Mouse (Mus musculus) embryo, embryonic 10.5 days (tissue): ENCODE results near the gene Bbs9.

ENCODE experiments used
- DNase-seq: peaks from one replicate; pipeline ENCODE4 v3.0.0-alpha.2; 2015; ENCODE audit warnings: low spot score

Bbs9 gene

DNA sequence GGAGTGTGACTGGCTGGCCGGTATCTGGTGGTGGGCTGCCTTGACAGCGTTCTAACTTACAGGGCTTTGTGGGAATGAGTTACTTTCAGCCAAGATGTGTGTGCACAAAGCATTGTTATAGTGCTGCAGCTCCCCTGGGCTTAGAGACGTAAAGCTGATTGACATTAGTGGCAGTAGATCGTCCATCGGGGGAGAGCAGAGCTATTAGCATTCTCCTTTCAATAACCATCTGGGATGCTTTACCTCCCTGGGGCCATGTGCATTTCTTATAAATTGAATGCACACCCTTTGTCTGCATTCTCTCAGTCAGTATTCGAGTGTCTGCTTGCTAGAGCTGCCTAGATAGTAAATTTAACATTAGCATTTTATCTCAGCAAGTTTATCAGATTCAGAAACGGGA is 214.7 kb downstream of the Bbs9 start:
- peak; percentile 36 for DNase-seq

DNA sequence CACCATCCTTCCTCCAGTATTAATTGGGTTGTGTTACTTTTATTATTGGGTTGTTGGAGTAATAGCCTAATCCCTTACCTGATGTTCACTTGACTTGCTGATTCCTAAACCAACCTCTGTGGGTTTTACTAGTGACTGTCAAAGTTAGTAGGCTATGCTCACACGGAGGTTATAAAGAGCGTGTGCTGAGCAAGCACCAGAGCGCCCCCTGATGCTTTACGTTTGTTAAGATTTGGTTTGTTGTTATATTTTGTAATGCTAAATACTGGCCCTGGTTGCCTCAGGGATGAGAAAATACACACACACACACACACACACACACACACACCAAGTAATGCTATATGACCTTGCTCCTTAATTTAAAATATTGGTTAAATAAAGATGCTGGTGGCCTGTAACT is 219.9 kb downstream of the Bbs9 start:
- DNase-seq = no peak

DNA sequence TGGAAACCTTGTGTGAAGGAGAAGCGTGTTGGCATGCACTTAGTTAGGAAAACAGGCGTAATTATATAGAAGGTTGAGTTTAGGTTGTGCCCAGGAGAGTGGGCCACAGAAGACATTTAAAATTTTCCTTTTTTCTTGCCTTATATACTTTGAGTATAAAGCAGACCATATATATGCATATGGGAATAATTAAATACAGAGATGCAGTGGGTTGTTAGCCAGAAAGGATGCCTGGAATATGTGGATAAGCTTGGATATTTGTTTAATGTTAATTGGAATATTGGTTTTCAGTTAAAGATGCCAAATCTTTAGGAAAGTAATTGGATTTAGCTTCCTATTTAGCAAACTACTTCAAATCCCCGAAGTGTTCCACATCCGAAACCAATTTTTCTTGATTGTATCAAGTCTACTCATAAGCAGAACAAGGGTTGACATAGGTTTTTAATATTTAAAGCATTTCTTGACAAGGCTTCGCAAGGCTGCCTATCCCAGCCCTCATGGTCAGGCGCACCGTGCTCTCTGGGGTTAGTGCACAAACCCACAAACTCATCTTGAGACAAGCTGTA is 221.4 kb downstream of the Bbs9 start:
- no peak for DNase-seq

DNA sequence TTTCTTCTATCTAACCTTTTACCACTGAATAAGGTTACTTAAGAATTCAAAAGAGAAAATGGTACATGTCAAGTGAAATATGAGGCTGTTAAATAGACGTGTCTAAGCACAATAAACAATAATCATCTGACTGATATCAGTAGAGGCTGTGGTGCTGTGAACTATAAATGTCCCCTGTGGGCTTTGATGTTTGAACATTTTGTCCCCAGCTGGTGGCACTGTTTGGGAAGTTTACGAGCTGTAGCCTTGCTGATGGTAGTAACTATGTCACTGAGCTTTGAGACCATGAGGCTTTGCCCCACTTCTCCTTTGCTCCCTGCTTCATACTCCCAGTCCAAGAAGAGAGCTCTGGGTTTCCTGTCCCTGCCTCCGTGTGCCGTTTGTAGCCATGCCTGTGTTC is 222.3 kb downstream of the Bbs9 start:
- DNase-seq = no peak

DNA sequence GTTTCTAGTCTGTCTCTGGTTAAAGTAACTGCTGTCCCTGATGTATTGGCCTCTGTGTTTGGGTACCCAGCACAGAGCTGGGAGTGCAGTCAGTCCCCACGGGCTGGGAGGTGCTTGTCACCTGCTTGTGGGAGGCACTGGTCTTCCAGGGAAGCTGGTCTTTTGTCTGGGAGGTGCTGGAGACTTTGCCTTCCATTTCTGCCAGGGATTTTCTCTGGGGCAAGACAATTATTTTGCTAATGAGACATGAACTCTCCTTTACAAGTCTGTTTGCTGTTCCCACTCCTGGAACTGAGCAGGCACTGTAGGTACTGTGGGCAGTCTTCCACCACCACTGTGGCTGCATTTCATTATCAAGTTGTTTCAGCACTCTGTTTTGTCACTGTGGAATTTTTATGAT is 223.0 kb downstream of the Bbs9 start:
- DNase-seq = no peak

DNA sequence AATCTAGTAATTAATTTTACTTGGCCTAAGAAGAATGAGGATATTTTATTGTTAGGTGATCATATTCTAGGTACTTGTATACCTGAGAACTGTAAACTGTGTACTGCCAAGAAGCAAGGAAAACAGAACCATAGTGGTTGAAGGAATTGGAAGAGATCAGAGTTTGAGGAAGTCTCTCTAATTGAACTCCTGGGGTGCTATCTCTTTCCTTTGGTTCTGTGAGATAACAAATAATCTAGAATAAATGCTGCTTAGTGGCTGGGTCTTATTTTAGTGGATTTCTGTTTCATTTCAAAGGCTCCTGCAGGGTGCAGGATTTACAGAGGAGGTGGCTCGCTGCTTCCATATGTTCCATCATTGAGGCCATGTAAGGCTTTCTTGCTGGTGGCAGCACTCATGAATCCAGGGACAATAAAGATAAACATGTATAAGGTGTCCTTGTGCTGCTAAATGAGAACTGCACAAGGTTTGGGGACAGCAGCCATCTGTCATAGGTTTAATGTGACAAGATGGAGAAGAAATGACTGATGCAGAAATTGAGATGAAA is 226.6 kb downstream of the Bbs9 start:
- DNase-seq = no peak

DNA sequence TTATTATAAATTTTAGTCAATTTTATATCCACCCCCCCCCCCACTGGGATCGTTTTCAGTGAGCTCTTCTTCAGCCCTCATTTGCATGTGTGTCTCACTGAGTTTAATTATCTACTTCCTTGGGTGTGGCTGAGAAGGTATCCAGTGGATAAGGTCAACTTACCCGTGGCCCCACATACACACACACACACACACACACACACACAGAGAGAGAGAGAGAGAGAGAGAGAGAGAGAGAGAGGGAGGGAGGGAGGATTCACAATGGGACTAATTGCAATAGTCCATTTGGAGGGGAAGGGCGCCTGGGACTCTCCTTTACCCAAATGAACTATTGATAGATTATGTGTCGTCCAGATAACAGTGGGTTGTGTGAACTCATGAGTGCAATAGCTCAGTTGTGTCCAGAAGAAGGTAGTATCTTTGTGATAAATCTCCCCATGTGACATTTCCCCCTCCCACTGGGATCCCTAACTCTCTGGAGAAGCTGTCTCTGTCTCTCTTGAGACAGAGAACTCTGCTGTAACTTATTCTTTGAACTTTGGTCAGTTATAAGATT is 227.4 kb downstream of the Bbs9 start:
- DNase-seq = no peak

DNA sequence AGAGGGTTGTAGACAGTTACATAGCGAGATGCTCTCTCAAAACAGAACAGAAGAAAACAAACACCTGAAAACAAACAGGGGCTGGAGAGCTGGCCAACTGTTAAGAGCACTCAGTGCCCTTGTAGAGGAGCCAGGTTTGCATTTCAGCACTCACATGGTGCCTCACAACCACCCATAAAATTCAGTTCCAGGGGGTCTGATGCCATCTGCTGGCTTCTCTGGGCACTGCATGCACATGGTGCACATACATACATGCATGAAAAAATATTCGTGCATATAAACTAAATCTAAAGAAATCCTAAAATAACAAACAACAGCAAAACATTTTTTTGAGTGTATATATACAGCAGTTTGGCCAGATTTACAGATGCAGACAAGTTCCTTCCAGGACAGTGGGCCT is 228.0 kb downstream of the Bbs9 start:
- DNase-seq = no peak

DNA sequence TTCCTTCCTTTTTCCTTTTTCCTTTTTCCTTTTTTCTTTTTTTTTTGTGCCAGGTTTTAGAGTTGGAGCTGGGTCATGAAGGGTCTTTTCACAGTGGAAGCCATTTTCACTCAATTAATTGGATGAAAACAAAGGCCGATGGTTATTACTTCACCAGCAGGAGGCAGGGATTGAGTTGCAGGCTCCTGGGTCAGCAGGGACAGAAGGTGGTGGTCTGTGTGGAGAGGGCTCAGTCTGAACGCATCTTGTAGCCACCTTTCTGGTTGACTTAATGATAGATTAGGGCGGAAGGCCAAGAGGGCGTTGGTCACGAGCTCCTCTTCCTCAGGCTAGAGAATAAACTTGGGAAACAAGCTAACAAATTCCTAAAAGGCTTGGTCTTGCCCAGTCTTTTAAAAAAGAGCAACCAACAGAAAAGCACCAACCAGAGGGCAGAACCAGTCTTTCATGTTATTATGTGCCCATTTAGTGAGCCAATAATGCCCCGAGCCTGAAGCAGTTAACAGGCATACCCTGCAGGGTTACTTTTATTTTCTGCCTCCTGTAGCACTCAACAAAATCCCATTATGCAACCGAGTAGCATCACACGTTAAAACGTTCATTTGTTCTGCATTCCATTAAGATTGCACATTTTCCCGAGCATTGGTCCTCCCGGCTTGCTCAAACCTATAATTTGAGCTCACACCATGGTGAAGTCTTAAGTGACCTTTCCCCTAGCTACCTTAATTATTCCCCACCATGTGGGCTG is 231.8 kb downstream of the Bbs9 start:
- DNase-seq = peak; percentile 34

DNA sequence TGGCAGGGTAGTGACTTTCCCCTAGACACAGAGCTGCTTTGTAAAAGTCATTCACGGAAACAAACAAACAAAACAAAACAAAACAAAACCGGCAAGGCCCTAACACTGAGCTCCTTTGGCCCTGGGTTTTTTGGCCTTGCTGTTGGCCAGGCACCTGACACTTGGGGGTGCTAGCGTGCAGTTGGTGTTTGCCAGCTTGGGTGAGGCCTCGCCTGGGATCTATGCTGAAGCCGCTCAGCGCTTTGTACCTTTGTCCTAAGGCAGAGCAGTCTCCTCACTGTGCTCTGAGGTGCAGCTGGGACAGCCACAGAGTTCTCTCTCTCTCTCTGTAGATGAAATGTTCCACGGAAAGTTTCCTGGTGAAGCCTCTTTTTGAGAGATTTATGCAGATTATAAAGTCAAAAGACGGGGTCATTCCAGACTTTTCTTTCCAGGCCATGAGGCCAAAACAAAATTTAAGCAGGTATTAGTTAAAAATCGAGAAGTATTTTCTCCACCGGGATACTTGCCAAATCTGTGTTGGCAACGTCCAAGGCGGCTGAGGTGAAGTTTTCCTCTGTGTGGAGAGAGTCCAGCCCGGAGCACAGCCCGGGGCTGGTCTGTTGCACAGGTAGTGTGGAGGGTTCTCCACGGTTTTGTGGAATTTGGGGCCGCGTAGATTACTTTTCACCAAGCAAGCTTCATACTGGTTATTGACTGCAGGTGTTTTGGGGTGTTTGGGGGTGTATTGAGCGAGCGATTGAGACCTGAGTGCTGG is 233.6 kb downstream of the Bbs9 start:
- peak; percentile 84 for DNase-seq

DNA sequence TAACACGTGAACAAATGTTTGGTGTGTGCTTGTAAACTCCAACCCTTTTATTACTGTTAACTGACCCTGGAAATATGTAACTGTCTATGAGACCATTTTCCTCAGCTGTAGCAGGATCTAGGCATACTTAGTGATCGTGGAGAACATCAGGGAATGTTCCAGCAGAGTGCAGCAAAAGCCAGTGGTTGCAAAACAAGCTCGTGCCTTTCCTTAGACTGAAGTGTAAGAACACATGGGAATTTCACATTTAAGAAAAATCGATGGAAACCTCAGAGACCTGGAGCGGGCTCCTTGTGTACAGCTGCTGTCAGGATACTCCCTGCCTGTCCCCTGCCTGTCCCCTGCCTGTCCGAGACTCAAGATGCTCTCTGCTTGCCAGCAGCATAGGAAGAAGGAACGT is 234.5 kb downstream of the Bbs9 start:
- DNase-seq = no peak

DNA sequence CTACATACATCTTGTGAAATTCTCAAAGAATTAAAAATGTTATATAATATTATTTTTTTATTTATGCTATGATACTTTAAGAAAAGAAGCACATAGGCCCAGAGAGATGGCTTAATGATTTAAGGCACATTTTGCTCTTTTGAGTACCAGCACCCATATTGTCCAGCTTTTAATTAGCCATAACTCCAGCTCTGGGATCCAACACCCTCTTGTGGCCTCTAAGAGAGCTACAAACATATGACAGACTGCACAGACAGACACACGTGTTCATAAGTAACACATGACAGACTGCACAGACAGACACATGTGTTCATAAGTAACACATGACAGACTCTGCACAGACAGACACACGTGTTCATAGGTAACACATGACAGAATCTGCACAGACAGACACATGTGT is 235.8 kb downstream of the Bbs9 start:
- no peak for DNase-seq

DNA sequence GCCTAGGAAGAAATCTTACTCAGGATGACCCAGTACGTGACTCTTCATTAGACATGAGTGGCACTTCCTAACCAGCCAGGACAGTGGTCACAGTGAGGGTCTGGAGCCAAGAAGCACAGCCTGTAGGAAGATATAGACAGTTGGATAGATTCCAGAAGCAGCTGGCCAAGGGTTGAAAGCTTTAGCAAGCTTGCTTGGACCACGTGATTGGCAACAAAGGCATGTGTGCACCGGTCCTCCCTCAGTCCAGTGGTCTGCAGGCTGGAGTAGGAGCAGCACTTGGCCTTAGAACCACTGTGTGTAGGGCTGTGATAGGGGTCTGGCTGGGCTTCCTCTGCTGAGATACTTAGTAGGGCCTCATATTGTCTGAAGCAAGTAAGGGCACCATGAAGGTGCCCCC is 237.2 kb downstream of the Bbs9 start:
- DNase-seq = no peak

DNA sequence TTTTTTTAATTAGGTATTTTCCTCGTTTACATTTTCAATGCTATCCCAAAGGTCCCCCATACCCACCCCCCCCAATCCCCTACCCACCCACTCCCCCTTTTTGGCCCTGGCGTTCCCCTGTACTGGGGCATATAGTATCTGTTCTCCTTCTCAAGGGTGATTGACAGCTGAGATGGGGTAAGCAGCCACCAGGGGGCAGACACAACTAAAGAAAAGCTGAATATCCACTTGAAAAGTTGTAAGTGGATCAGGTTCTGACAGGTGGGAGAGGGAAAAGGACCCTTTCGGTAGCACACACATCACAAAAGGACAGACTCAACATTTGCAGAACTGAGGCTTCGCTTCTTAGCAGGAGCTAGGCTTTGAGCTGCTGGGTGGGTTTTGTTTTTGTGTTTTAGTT is 237.8 kb downstream of the Bbs9 start:
- peak; percentile 75 for DNase-seq

DNA sequence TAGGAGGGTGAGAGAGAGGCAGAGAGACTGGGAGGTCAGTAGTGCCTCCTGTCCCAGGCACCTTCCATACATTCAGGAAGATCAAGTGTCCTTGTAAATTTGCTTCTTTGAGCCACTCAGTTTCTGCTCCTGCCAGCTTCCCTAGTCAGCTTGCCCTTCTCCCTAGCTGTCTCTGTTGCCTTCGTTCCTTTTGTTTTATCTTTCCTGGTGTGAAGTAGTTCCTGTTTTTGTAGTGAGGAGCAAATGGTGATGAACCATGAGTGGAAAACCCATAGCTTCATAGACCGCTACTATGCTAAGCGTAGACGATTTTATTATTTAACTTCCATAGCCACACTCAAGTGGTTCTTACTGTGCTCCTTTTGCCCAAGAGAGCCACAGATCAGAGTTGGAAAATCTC is 242.1 kb downstream of the Bbs9 start:
- DNase-seq = no peak

DNA sequence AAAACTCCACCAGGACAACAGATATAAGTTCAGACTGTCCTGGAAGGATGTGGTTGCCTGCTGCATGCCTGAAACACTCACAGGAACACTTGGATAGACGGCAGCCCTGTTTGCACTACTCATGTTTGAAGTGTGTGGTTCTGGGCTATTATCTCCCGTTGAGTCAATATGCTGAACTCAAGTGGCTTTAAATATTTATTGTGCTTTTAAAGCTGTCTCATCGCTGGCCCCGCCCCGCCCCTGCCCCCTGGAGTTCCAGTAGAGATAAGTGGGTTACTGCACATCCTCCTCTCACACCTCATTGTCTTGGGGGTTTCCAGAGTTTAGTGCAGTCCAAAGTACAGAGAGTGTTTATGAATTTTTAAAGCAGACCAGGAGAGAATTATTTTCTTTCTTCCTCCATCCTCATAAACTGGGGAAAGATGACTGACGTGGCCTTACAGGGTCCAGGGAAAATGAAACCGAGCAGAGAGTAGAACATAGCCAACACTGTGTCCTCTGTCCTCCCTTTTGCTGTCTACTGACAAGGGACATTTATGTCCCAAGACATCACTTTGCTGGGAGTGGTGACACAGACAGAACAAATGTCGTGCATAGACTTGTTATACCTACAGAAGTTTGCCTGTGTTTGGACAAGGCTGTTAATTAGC is 242.8 kb downstream of the Bbs9 start:
- DNase-seq = no peak

DNA sequence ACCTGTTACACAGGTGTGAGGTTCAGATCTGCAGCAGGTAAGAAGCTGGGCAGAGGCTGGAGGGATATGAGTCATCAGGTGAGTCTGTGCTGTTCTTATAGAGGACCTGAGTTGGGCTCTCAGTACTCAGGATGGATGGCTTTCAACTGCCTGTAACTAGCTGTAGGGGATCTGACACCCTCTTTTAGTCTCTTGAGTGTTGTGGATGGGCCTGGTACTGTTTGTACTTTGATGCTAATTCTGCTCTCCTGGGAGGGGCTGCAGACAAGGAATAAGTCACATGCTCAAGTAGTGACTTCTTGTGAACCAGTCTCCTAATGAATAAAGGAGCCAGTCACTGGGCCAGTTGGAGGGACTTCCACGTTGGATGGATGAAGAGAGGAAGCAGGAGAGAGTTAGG is 257.1 kb downstream of the Bbs9 start:
- no peak for DNase-seq

DNA sequence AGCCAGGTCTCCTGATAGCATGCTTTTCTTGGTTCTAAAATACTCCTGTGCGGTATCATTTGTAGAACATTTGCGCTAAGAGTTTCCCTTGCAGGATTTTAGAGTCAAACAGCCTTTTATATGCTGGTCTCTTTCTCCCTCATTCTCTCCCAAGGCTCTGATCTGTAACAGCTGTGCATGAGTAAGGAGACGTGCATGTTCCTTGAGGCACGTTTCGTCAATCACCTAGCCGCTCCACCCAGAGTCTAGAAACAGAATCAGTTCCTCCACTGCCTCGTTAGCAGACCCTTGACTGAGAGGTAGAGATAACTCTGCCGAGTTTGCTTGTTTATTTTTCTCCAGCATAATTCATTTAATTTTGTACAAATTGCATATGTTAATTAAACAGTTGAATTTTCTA is 259.4 kb downstream of the Bbs9 start:
- no peak for DNase-seq

DNA sequence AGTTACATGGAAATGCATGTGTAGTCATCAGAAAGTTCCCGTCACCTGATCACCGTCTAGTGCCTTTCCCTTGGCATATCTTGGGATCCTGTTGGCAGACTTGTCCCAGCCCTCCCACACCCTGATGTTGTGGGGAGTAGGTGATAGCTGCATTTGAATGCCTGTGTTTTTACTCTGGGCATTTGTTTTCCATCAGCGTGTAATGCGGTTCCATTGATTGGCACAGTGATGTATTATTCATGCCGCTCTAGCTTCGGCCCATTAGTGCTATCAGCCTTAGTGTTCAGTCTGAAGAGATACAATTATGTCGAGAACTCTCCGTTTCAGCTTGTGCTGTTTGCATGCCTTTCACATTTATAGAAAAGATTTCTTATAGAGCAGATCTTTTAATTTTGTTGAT is 259.9 kb downstream of the Bbs9 start:
- peak; percentile 14 for DNase-seq

DNA sequence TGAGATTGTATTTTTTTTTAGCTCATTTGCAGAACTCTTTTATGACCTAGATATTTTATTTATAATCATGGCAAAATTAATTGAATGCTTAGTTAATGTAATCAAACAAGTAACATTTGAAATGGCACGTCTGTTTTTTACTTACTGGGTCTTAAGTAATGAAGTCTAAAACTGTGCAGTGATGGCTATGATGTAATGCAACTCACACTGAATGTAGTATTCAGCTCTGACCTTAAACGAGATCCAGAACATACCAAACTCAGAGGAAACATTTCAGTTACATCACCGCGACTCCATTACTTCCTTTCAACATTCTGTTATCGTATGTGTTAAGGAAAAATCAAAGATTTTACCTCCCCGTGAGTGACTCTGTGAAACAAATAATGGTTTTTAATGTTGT is 262.4 kb downstream of the Bbs9 start:
- DNase-seq = no peak

DNA sequence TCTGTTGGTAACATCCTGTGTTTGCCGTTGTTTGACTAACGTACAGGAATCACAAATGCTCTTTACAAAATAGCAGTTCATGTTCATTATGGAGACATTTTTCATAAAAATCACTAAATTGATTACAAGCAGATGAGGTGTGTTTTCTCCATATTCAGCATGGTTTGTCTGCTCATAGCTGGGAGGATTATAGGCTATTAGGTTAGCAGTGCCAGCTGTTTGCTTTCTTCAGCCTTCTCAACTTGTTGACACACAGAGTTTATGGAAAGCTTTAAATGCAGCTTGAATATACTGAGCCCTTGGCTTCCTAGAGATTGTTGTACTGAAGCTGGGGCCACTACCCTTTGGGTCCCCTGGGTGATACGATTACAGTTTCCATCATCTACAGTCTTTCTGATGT is 263.3 kb downstream of the Bbs9 start:
- DNase-seq = no peak

DNA sequence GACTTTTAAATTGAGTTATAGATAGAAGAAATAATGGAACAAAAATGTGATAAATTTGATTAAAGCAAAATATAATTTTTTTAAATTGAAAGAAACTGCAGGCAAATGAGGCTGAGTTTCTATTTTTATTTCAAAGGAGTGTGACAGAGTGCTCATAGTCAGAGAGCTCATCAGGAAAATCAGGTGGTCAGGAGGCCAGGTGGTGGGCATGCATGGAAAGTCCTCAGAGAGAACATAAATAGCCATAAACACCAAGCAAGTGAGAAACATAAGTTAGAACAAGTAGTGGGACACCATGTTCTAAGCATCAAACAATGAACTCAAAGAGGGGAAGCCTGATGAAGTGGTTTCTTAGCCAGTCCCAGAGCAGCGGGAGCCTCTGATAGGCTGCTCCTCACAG is 266.5 kb downstream of the Bbs9 start:
- DNase-seq = no peak
